Mouse (Mus musculus): ENCODE results near the gene Trim27. TPM values are rescaled to one million over a fixed set of nuclear protein-coding genes. Genes with fewer than 3 reads are reported as not detected.

Gene Trim27
- polyA plus RNA-seq (2017; shearing (Covaris generic)), result 10 to 100 TPM; 16.2 to 18.4 TPM

DNA sequence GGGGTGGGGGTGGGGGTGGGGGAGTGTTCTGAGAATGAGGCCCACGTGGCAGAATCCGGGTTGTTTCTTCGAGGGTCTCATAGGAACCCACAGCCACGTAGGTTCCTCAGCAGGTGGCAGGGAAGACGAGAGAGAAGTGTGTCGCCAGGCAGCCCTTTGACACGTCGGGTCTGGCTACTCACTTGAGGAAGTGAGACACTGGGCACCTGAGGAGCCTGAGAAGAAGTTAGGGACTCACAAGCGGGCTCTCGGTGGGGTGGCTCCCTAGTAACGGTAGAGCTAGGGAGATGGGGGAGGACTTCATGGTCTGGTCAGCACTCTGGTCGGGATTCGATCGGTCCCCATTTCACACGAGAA lies at the start of gene Trim27:
TSS of gene Trim27 (plus strand) at position 79 of the 357 bp plus-strand sequence.
- peak; percentile 29 for ATAC-seq

- no peak for ATAC-seq
Observed at GRCm38 (mm10) chr13:21142421-21142820, 36.8 kb upstream of the Trim27 start.

DNA sequence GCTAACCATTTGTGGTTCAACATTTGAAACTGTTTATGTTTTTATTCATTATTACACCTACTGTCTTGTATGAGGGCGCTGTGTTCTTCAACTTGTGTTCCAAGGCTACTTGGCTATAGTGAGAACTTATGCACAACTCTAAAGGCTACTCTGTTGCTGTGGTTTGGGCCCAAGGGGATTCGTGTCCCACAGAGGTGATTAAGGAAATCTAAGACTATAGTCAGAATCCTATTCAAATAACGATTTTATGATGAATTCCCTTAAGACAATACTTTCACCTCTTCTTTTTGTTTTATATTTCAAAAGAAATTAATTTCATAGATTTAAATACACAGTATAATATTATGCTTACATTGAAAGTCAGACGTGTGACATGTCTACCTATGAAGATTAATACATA lies 33.5 kb upstream of the Trim27 start, which contains the start of gene Olfr1368:
TSS of gene Olfr1368 (minus strand) at position 101 of the 400 bp plus-strand sequence.
- ATAC-seq, result no peak

- no peak for ATAC-seq
Observed at GRCm38 (mm10) chr13:21155888-21156287, 23.4 kb upstream of the Trim27 start.

DNA sequence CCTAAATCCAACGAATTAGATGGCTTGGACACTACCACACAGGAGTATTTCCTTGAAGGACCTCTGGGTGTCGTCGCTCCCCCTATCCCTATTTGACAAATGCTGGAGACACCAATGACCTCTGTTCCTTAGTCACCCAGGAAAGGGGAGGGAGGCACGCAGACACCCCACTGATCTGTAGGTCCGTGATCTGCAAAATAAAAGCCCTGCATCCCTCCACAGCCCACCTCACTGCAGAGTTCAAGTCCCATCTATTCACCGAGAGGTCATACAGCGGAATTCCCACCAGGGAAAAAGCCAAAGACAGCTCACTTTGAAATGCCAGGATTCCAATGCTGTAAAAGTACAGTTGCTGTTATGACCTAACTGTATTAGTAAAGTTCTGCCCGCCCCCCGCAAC lies 21.2 kb upstream of the Trim27 start:
- no peak for ATAC-seq

DNA sequence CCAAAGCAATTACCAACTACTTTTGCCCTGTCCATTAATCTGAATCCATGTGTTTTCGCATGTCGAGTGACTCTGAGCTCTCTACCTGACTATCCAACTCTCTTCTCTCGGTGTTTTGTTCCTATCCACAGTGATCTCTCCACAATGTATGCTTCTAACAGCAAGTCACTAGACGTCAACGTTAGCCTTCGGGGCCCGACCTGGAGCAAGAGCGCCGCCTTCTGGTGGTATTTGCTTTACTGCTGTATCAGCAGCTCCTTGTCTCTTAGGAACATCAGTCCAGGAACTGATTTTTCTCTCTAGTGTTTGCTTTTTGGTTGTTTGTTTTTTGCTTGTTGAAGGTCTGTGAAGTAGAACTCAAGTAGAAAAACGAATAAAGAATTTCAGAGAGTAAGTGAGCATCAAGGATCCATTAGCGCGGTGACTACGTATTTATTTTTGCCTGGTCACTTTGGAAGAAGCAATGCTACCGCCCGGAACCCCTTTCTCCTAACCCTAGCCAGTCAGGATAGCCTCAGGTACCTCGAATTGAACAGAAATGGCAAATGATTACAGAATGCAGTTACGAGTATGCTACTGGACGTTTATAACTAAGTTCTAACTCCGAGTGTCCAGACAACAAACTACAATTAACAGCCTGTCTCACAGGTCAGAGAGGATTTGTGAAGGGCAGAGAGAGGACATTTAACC lies 20.3 kb upstream of the Trim27 start:
- peak; percentile 54 for ATAC-seq

DNA sequence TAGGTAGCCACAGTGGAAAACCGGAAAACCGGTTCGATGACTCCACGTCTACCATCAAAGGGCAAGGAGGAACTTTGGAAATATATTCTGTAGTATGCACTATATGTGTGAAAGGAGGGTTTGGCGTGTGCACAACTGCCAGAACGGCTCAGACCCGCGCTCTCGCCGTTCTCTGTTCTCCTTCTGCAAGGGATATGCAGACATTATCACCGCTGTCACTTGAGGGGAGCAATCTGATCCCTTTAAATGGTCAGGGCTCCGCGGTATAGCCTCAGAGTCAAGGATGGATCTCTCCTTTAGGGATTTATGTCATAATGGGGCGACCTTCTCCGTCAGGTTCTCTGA lies 19.8 kb upstream of the Trim27 start:
- ATAC-seq, result peak; percentile 16

DNA sequence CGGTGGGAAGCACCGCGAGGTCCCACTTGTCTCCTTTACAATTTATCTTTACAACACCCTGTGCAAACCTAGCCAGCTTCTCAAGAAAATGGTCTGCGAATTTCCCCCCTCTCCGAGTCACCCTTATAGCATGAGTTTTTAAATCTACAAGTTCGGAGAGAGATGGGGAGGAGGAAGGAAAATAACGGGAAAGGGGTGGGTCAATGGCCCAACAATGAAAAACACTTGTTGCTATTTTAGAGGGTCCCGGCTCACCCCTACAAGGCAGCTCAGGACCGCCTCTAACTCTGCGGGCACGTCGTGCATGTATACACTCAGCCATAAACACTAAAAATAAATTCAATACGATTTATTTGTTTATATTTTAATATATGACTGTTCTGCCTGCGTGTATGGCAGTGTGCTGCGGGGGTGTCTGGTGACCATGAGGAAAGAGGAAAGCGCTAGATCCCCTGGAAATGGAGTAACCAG lies 19.2 kb upstream of the Trim27 start:
- no peak for ATAC-seq

DNA sequence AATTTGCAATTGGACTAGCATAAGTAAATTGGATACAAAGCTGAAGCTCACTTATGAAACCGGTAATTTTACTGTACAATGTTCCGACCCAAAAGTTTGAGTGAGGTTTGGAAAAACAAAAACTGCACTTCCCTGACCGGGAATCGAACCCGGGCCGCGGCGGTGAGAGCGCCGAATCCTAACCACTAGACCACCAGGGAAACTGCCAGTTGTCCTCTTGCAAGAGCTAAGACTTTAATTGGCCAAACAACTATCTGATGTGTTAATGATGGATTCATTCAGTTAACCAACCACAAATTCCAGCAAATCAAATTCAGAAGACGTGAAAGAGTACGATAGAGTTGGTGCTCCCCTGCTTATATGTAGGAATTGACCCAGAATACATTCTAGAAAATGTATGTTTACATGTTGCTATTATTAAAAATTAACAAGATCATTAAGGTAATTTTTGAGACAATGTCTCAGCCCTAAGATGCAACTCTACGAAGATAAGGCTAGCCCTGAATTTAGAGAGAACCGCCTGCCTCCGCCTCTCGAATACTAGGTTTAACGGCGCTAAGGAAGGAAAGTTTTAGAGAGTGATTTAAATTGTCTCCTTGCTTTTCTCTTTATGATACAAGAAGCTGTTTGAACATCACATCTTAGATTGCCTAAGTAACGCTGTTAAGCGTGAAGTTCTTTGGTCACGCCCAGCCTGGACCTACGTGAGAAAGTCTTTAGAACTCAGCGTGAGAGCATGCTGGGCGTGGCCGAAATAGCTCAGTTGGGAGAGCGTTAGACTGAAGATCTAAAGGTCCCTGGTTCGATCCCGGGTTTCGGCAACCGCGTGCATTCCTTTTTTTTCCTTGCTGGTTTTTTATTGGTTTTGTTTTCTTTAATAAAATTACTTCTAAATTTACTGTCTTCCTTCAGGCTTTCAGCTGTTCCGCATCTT lies 18.3 kb upstream of the Trim27 start:
- ATAC-seq, result peak; percentile 60

DNA sequence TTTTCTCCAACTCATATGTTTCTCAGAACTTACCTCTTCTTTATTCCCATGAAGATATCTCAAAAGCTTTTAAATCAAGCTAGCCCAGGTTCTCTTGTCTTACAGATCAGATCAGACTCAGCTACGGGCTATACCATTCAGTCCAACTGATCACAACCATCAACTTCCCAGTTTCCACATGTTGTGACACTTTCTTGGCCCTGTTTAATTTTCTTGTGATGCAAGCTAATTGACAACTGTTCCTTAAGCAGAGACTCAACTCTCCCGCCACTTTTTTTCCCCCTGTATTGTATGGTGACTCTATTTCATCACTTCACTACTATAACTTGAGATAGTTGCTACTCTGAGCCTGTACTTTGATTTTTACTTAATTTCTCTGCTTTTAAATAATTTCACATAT lies 17.7 kb upstream of the Trim27 start:
- ATAC-seq, result no peak

DNA sequence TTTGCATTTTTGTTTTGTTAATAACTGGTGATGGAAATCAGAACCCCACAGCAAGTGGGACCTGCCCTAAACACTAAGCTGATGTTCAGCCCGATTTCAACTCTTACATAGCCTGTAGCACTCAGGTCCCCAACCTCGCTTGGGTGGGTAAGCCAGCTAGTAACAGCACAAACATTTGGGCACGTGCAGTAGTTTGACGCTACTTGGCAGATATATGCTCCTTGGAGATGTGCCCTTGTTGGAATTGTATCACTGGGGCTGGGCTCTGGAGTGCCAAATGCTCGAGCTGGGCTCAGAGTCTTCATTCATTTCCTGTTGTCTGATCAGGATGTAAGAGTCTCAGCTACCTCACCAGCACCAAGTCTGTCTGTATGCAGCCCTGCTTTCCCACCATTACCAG lies 16.7 kb upstream of the Trim27 start:
- no peak for ATAC-seq

DNA sequence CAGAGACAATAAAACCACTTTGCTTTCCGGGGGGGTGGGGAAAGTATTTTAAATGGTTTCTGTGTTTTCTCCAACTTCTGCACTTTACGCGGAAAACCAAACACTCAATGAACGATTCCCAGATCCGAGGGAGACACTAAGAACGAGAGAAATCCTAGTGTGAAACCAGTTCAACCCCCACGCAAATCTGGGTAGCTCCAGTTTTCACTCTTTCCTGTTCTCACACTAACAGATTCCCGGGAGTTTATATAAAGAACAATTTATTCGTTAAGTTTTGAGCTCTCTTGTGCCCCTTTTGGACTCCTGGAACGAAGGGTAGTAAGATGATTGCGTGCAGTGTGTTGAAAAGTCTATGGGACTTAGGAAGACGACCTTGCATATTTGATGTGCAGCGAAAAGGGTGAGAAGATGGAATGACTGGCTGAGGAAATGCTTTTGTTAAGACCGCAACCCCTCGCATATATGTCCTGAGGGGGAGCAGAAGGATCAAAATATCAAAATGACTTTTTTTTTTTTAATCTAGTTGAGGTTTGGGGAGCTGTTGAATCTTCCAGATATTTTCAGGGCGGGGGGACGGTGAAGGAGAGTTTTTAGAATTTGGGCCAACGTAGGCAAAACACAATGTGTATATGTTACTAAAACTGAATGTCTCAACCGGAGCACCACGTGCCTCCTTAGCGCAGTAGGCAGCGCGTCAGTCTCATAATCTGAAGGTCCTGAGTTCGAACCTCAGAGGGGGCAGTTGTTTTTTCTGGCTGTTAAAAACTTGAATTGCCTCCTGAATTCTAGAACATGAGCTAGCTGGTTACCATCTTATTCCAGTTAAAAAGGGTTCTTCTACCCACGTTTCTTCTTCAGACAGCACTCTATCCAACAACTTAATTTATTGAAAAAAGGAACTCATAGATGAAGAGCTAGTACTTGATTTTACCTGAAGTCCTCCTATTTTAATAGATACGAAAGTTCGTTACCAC lies 12.0 kb upstream of the Trim27 start:
- ATAC-seq, result peak; percentile 19

GRCm38 (mm10) chr13:21167910-21168300 lies 11.3 kb upstream of the Trim27 start:
- peak; percentile 7 for ATAC-seq

GRCm38 (mm10) chr13:21168371-21169011 lies 10.8 kb upstream of the Trim27 start:
- ATAC-seq, result no peak

- no peak for ATAC-seq
Observed at GRCm38 (mm10) chr13:21169121-21169656, 10.1 kb upstream of the Trim27 start.

- peak; percentile 68 for ATAC-seq
Observed at GRCm38 (mm10) chr13:21169657-21170430, 9.4 kb upstream of the Trim27 start.

GRCm38 (mm10) chr13:21170431-21171155 lies 8.7 kb upstream of the Trim27 start:
- ATAC-seq, result no peak

DNA sequence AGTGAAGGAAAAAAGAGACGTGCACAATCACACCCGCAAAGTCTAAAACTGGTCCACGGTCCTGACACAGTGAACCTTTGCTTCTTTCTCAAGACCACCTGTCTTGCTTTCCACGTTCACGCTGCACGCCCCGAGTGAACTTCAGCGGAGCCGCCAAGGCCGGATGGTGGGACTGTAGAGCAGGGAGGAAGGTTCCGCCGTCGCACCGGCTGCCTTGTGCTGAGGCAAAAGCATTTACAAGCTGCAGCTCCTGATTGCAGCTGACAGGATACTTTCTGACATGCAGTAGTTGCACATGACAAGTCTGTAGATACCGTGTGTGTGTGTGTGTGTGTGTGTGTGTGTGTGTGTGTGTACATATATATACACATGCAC lies 8.1 kb upstream of the Trim27 start:
- ATAC-seq, result no peak

DNA sequence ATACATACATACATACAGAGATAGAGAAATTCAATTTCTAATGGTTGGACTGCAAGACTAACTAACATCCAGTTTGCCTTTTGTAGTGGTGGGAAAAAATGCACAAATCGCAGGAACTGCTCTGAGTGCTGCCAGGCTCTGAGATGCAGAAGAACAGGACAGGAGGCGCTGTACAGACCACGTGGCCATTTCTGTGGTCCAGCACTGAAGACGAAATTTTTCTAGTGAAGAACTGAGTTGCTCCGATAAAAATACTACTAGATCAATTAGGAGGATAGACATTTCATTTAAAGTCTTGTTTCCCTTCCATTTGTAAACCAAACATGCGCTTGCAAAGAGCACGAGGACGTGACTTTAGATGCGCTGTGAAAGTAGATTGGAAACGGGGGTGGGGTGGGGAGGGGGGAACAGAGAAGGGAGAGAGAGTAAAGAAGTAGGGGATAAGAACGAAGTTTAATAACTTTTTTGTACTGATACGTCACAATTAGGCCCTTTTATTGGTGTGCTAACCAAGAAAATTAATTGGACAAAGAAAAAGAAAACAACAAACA lies 7.6 kb upstream of the Trim27 start:
- no peak for ATAC-seq
